ENCODE assay signal across 16 mouse cellular contexts in genomic region chr4:68788477-68788999, GRCm38 (mm10).
DNase-seq lines count a peak whose midpoint lies in the region; TF ChIP-seq lines count a peak whose summit lies in the region.
"Had no signal": no experiment of that assay in that cellular context is flagged by ENCODE, and none has a peak within 500 bp of the region (broad histone marks: within the 10 kb centered on the region; RNA-seq: fewer than 3 reads in every experiment).

No protein-coding gene starts in this region.

- peak; percentile 80 for DNase-seq in heart, adult 11 months
- no peak for DNase-seq in heart, adult 8-10 months (ENCODE audit: low spot score)
- DNase-seq in urinary bladder, postnatal 14 days (ENCODE audit: low spot score): peak; percentile 4
- no peak for DNase-seq in urinary bladder, postnatal 36 days (ENCODE audit: low spot score in 2 of 2)
- peak; percentile 9 for DNase-seq in brain, embryonic 14.5 days (ENCODE audit: low read depth)
- no peak for DNase-seq in thymus, postnatal 4 days
- no peak for DNase-seq in spleen, adult 18-20 months
- DNase-seq: adrenal gland, postnatal 14 days; cerebellum, adult 18-20 months; heart, postnatal 36 days; kidney, adult 8-10 months; kidney, postnatal 4 days; left cerebral cortex, postnatal 4 days; liver, postnatal 0 days; lung, postnatal 36 days; right cerebral cortex, postnatal 4 days had no signal

- no peak for TF ChIP-seq POLR2A in brain, embryonic 14.5 days (IDR thresholded peaks at IDR 0.05; ENCODE audit: borderline replicate concordance, extremely low read depth, insufficient read depth, insufficient read length, poor library complexity, severe bottlenecking)

- no peak for TF ChIP-seq CTCF in brain, embryonic 14.5 days (IDR thresholded peaks at IDR 0.05; ENCODE audit: borderline replicate concordance, extremely low read depth, insufficient read depth, insufficient read length)

Comparison
In these comparisons a context has a peak if more than half of its experiments do, and no peak if none do; other contexts are left out.
1. DNase-seq: peak in heart, adult 11 months (single experiment), urinary bladder, postnatal 14 days (single experiment) and brain, embryonic 14.5 days (single experiment); none in heart, adult 8-10 months (single experiment), urinary bladder, postnatal 36 days (0 of 2), thymus, postnatal 4 days (single experiment) and spleen, adult 18-20 months (0 of 2).